Mouse (Mus musculus) MN1 (cell line): ENCODE measurements around the gene Dstyk.
"Not testable (repeated sequence)": the region's sequence is repeated elsewhere in the genome, so short reads cannot be mapped to it uniquely, and the experiment has no call there.

Experiments used
- DNase-seq: peaks from one replicate; pipeline ENCODE4 v3.0.0-alpha.2; 2016; ENCODE audit warnings: low spot score

Gene Dstyk

GRCm38 (mm10) chr1:132436960-132437359 lies 19.6 kb downstream of the Dstyk start:
- DNase-seq = no peak

GRCm38 (mm10) chr1:132437389-132437788 lies 20.0 kb downstream of the Dstyk start:
- no peak for DNase-seq

- no peak for DNase-seq
Observed at GRCm38 (mm10) chr1:132440896-132441435, 23.6 kb downstream of the Dstyk start.

- DNase-seq = no peak
Observed at GRCm38 (mm10) chr1:132449742-132450141, 32.4 kb downstream of the Dstyk start.

GRCm38 (mm10) chr1:132464651-132465050 lies 47.3 kb downstream of the Dstyk start:
- DNase-seq = no peak

- DNase-seq = peak; percentile 43
Observed at GRCm38 (mm10) chr1:132468926-132469325, 51.6 kb downstream of the Dstyk start.

- no peak for DNase-seq
Observed at GRCm38 (mm10) chr1:132469519-132469918, 52.2 kb downstream of the Dstyk start.

GRCm38 (mm10) chr1:132470031-132470430 lies 52.7 kb downstream of the Dstyk start:
- not testable (repeated sequence) for DNase-seq

- no peak for DNase-seq
Observed at GRCm38 (mm10) chr1:132471032-132471431, 53.7 kb downstream of the Dstyk start.

- DNase-seq = no peak
Observed at GRCm38 (mm10) chr1:132471499-132471898, 54.1 kb downstream of the Dstyk start.

- DNase-seq = no peak
Observed at GRCm38 (mm10) chr1:132472537-132472936, 55.2 kb downstream of the Dstyk start.

GRCm38 (mm10) chr1:132474496-132474895 lies 57.1 kb downstream of the Dstyk start:
- no peak for DNase-seq

GRCm38 (mm10) chr1:132476575-132476927 lies 59.2 kb downstream of the Dstyk start:
- no peak for DNase-seq

GRCm38 (mm10) chr1:132476928-132477691 lies 59.8 kb downstream of the Dstyk start, which contains the start of gene Rbbp5:
Gene Rbbp5, plus strand, starts transcription at chr1:132477365.
- peak; percentile 93 for DNase-seq

GRCm38 (mm10) chr1:132479438-132479837 lies 62.1 kb downstream of the Dstyk start:
- no peak for DNase-seq

GRCm38 (mm10) chr1:132481619-132482018 lies 64.3 kb downstream of the Dstyk start:
- DNase-seq = peak; percentile 30

GRCm38 (mm10) chr1:132483234-132483633 lies 65.9 kb downstream of the Dstyk start:
- no peak for DNase-seq

GRCm38 (mm10) chr1:132483759-132484158 lies 66.4 kb downstream of the Dstyk start:
- DNase-seq = no peak

- no peak for DNase-seq
Observed at GRCm38 (mm10) chr1:132500535-132500934, 83.2 kb downstream of the Dstyk start.

GRCm38 (mm10) chr1:132505155-132505554 lies 87.8 kb downstream of the Dstyk start:
- no peak for DNase-seq

GRCm38 (mm10) chr1:132506058-132506457 lies 88.7 kb downstream of the Dstyk start, which contains the start of gene Tmem81:
Gene Tmem81, plus strand, starts transcription at chr1:132506230.
- no peak for DNase-seq

- no peak for DNase-seq
Observed at GRCm38 (mm10) chr1:132506656-132507055, 89.3 kb downstream of the Dstyk start.

GRCm38 (mm10) chr1:132509771-132510170 lies 92.4 kb downstream of the Dstyk start:
- DNase-seq = no peak

- no peak for DNase-seq
Observed at GRCm38 (mm10) chr1:132511521-132511920, 94.2 kb downstream of the Dstyk start.
